Mouse (Mus musculus) right cerebral cortex, postnatal 10 days (tissue): Measurements from ENCODE around the gene Capn11.

Experiments
- DNase-seq, 2 experiments: peaks; one replicate each; pipeline ENCODE4 v3.0.0; 2021; ENCODE audit warnings: low spot score in 2 of 2

Capn11 gene

DNA sequence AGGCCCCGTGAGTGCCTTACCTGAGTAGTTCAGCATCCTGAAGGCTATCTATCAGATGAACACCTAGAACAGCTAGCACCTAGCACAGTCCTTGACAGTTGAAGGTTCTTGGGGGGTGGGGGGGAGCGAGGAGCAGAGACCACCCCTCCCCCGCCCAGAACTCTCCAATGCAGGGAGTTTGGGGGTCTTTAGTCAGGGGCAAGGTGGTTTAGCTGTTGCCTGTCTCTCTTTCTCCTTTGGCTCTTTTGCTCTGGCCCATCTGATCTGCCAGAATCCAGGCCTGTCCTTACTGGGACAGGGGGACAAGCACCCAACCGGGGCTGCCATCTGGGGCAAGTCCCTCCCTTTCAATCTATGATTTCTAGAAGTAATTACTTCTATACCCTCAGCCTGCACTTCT, at the start of gene Capn11:
Capn11 (minus strand) TSS at position 101 of the 400 bp plus-strand sequence.
- no peak for DNase-seq

DNA sequence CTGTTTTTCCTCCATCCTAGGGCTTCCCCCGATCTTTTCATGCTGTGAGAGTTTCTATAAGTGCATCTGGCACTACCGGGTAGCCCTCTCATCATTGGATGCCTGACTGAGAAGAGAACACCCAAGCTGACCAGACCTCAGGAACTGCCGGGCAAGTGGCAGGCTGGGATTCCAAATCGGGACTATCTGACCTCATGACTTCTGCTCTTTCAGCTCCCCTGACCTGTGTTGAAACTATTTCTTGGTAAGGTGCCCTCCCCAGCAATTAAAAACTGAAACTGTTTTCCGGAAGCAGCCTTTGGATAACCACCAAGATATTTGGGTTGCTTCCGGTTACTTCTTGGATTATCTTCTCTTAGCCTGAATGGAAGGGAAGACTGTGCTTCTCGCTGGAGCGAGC, 49.1 kb upstream of the Capn11 start:
- no peak for DNase-seq

DNA sequence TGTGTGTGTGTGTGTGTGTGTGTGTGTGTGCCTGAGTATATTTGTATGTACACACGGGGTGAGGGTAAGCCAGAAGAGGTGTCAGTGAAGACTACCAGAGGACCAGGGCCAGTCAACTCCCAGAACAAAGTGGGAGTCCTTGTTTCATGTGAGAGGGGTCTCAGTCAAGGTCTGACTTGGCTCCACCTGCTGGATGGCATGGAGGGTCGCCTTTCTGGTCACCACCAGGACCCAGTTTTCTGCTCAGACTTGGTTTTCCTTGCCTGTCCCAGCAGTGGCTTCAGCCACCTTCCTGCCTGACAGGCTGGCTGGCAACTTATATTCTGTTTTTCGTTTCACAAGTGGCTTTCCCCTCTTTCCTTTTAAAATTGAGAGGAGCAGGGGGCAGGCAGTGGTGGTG, 48.3 kb upstream of the Capn11 start:
- DNase-seq = no peak

DNA sequence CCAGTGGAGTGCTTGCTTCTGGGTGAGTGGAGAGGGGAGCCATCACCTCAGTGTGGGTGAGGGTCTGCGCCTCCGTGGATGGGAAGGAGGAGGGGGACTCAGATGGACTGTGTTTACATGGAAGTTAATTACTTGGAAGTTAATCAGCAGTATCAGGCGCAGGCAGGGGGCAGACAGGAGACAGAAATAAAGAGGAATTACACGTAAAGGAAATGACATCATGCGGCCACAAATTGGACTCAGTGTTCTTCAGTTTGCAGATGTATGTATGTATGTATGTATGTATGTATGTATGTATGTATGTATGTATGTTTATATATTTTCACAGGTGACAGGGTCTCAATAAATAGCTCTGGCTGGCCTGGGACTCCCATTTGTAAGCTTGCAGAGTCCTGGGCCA, 47.7 kb upstream of the Capn11 start:
- no peak for DNase-seq

DNA sequence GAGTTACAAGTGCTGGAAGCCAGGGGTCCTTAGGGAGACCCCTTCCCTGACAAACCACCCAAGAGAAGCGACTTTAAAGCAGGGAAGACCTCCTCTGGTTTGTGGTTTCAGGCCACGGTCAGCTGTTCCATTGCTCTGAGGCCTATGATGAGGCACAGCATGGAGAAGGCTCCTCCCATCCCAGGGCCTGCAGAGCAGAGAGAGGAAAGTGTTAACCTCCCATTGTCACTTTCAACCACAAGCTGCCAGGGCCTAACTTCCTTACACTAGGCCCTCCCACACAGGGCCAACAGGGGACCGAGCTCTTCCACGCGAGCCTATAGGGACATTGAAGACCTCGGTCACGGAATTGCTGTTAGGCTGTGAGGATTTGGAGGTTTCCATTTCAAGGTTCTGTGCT, 44.1 kb upstream of the Capn11 start:
- no peak for DNase-seq

DNA sequence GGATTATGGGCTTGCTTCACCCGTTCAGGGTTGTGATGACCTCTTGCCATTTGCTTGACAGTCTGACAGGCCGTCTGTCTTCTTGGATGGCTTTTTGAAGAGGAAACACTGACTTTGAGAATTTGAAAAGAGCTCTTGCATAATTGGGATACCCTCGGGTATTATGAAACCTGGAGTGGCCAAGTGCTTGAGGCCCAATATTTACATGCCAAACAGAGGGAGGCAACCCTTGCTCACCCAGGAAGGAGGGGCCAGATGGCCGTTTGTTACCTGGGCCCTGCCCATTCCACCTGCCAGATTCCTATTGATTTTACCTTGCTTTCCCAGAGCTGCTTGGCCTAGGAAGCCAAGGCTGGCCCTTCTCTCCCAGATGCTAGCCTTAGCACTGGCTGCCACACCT, 43.1 kb upstream of the Capn11 start:
- no peak for DNase-seq

DNA sequence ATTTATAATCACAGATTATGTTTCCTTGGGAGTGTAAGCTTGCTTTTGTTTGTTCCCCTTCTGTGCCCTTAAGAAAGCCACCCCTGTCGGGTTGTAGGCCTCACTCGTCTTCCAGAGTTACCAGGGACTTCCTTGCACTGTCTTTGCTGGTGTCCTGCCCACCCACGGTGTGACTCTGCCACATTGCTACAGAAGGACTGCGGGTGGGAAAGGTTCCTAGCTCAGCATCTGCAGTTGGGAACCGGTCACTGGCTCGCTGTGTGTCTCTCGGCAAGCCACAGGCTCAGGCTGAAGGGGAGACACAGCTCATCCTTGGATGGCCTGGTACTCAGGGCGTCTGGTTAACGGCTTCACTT, 42.1 kb upstream of the Capn11 start:
- no peak for DNase-seq

DNA sequence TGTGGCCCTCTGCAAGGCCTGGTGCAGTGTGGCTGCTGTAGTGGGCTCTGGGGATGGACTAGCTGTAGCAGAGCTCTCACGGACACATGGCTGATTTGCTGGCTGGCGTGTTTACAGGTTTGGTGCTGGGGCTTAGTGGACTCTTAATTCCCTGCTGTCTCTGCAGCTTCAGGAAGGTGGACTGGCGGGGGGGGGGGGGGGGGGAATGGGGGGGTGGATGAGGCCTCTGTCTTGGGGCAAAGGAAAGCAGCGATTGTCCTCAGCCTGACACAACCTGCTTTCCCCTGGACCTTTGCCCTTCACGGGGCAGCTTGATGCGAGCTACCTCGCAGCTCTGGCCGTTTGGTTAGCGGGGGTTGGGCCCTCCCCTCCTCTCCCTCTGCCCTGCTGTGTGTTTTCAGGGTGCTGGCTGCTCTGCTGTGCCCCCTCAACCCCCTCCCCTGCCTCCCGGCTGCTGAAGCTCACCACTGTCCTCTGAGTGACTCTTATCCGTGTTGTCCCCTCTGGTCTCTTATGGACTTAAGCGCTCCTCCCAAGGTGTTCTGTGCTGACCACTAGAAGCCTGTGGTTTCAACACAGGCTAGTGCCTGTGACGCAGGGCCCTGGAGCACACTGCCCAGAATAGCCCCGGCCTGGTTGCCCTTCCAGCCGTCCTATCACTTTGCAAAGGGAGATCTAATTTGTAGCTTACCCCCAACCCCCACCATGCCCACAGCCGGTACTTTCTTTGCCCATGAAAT, 41.5 kb upstream of the Capn11 start:
- no peak for DNase-seq

DNA sequence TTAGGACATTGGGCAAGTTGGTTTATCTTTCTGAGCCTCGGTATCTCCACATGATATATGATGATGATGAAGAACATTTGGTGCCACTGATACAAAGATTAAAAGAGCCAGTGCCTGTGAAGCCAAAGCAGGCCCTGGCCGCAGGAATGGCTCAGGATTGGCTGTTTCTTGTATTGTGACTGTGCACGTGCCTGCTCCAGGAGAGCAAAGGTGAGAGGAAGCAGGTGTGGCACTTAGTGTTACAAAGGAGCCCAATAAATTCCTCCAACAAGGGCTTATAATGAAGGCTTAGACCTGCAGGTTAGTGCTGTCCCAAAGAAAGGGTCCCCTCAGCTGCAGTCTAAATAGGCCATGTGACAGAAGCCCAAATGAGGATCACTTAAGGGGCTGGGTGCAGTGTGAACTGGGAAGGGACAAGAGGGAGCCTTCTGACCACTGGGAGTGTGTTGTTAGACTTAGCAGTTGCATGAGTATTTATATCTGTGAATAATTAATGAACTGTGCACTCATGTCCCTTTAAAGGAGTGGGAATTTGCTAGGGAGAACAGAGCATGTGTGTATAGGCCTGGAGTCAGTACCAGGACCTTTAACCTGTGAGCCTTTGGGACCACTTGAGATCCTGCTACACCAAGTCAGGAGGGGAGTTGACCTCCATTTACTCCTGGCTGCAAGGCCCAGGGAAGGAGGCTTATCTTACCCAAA, 40.1 kb upstream of the Capn11 start:
- DNase-seq = no peak

DNA sequence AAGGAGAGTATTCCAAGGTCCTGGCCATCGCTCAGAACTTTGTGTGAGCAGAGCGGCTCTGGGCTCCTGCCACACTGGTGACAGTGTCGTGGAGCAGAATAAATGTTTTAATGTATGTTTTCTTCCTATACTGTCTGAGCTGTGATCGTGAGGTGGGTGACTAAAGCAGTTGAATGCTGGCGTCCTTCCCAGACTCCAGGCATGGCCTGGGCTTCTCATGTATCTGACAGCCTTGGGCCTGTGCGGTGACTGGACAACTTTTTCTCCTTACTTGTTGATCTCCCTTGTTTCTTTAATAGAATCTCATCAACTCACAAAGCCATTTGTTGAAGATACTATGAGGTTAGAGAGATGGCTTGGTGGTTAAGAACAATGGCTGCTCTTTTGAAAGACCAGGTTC, 39.2 kb upstream of the Capn11 start:
- no peak for DNase-seq

DNA sequence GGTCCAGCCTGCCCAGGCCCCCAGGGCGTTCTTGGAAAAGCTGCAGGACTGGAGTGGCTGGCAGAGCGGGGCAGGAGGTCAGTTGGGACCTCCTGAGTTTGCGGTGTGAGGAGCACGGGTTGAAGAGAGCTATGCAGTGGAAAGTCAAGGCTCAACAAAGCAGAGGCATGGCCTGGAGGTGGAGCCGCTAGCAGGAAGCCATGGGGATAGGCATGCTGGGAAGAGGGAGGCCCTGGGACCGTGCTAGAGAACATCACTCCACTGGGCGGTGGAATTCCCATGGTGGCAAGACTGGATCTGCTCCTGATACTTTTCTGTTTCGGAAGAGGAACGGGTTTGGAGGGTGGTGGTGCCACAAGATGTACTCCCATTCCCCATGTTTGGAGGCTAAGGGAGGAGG, 37.9 kb upstream of the Capn11 start:
- no peak for DNase-seq

DNA sequence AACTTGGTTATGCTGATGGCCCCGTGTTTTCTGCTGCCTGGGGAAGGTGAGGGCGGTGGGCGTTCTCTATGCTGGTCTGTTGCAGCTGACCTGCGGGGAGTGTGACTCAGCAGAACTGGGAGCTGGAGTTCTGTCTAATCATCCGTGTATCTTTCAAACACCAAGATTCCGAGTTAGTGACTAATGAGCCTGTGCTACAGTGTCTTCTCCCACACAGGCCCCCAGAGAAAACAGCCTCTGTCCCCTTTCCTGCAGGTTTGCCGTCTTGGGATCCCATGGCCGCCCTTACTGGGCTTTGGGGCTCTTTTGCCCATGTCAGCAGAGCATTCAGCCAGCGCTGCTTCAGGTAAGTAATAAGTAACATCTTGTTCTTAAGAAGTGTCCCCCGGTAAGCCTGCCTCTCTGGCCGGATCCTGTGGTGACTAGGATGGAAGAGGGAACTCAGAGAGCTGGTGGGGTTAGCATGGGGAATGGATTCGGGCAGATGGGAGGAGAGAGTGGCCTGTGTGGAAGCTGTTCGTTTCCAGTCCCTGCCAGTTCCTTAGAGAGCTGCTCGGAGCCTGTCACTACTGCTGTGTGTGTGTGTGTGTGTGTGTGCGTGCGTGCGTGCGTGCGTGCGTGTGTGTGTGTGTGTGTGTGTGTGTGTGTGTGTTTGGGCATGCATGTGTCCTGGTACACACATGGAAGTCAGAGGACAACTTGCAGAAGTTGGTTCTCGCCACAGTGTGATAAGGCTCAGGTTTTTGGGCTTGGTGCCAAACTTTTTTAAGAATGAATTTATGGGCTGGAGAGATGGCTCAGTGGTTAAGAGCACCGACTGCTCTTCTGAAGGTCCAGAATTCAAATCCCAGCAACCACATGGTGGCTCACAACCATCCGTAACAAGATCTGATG, 36.3 kb upstream of the Capn11 start:
- DNase-seq = no peak

DNA sequence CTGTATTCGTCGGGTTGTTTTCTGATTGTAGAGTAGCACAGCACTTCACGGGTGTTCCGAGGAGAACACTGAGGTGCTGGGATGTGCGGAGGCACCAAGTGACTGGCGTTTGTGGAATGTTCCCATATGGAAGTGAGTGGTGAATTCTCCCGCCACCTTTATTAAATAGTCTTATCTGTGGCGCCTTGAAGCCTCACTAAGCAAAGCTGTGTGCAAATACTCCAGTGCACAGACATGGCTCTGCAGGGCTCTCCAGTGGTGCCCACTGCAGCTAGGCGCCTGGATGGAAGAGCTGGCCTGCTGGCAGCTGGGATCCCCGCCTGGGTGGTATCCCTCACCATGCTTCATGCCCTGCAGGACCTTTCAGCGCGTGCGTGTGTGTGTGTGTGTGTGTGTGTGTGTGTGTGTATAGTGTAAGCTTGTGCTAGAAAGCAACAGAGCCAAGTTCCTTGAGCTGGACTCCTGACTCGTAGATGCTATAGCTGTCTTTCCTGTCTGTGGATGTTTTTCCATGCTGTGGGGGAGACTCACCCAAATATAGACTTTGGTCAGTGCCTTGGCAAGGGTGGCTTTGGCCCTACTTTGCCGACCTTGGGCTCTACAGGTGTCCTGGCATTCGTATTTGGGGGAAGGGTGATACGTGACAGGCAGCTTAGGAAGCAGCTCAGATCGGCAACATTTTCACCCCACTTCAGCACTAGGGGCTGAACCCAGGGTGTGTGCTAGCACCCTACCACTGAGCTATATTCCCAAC, 34.9 kb upstream of the Capn11 start:
- no peak for DNase-seq

DNA sequence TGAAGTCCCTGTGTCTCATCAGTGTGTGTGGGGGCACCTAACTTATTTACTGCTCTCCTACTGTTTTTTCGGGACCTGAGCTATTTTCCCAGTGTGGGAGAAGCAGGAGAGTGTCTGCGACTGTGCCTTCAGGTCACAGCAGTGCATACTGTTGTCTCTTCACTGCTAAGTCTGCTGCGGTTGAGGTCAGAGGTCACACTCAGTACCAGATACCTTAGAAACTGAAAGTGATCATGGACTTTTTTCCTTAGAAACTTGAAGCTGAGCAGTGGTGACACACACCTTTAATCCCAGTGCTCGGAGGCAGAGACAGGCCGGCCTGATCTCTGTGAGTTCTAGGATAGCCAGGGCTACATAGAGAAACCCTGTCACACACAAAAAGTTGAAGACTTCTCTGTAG, 33.0 kb upstream of the Capn11 start:
- DNase-seq = no peak

DNA sequence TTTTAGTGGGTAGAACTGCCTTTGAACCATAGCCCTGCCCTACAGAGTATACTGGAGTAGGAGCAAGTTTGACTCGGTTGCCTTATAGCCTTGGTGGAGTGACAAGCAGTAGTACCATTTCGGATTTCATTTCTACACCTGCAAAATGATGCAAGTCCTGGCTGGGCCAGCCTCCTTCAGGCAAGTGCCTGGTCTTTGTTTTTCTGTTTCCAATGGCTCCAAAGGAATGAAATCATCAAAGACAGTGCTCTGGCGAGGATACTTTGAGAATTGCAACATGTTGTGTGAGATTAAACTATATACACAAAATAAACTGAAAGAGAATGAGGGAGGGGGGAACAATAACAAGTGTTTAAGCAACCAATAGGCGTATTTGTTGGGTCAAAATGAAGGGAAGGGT, 30.9 kb upstream of the Capn11 start:
- DNase-seq = no peak

DNA sequence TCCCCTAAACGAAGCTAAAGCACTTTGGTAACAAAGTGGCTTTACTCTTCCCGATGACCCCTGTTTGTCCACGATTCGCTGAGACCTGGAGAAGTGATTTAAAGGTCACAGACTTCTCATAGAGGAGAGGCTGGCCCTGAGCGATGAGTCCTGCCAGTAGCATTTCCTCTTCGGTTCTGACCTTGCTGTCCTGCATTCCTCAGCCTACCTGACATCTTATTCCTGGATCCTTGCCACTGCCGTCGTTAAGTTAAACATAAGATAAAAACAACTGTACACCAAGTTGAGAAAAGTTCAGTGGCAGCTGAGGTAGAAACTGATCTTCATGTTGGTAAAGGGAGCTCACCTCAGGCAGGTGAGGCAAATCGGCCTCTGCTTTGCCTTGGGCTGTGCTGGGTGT, 30.0 kb upstream of the Capn11 start:
- DNase-seq = no peak

DNA sequence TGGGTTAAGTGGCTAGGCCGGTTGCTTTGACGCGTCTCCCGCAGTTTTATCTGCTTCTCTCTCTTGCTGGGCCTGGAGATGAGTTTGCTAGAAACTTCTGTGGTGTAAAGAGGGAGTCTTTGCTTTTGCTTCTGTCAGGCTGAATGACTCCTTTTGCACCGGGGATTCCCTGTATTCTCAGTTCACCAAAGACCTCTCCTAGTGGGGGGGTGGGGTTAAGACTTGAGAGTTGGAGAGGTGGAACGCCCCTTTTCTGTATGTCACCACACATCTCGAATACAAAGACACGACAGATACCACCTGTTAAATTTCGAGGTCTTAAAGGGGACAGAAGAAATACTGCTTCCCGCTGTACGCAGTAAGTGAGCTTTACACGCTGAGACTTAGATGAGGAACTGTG, 27.6 kb upstream of the Capn11 start, which contains the start of gene Tmem63b:
Tmem63b (minus strand) TSS at position 190 of the 400 bp plus-strand sequence.
- no peak for DNase-seq

DNA sequence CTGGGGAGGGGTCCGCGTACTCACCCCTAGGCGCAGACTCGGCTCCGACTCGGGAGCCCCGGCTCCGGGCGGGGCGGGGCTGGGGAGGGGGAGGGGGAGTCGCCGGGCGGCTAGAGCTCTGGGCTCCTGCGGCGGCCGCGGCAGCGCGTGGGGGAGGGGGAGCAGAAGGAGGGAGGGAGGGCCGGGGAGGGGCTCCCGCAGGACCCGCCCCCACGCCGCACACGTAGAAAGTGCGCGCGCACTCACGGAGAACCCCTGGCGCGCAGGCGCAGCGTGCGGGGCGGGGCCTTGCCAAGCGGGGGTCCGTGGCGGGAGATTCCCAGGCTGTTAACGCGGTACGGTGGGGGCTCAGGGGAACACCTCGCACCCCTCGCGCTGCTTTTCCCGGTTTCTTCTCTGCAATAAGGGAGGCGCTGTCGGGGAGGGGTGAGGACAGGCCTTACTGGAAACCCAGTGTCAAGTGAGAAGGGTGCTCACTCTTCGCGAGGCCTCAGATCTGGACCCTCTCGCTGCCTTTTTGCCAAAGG, 27.0 kb upstream of the Capn11 start, which contains the start of gene Mrpl14:
Mrpl14 (plus strand) TSS at position 230 of the 527 bp plus-strand sequence.
- peak; percentile 95 to 97 for DNase-seq

DNA sequence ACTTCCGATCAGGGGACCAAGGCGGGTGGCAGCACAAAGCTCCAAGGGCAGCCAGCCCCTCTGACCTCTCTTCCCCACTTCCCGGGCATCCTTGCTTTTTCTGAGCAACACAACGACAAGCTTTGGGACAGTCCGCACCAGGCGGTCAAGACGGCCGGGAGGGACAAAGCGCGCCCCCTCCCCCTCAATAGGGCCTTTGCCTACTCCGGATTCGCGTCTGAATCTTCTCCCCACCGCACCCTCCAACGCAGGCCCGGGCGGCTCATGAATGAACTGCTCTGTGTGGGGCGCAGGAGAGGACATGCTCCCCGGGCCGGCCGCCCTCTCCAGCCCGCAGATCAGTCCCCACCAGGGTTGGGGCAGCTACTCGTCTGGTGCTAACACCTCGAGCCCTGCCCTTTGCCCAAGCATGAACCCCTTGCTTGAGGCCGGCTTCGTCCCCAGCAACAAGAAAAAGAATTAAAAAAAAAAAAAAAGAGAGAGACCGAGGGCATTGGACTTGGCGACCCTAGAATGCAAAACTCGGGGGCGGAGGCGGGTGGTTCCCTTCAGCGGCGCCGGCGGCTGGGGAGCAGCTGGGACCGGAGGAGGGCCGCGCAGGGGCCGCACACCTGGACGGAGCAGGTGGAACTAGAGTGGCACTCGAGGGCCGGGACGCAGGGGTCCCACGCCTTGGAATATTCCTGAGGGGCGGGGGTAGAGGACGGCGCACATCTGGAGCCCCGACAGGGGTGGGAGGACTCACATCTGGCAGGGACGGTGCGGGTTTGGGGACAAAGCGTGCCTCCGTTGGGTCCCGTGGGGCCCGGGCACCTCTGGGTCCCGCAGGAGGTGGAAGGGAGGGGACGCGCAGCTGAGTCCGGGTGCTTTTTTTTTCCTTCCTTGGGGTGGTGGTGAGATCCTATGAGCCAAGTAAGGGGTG, 26.3 kb upstream of the Capn11 start:
- DNase-seq = peak; percentile 77

DNA sequence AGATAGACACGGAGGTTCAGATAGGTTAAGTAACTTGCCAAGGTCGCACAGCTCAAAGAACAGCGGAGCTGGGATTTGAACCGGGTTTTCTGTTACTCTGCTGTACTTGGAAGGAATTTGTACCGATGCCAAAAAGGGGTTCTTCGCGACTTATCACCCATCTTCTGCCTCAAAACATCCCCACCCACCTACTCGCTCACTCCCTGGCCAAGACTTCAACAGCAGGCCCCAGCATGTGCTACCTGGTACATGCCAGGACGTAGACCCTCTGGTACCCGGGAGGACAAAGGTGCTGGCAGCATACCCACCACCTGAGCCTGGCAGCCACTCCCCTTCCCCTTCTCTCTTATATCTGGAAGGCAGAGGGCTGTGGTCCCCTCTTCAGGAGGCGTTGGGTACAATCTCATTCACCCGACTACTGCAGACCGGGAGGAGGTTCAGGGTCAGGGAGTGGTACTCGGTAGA, 25.6 kb upstream of the Capn11 start:
- no peak for DNase-seq
